Mouse (Mus musculus): ENCODE results near the gene Hoxa9. TPM values are rescaled to one million over a fixed set of nuclear protein-coding genes. Genes with fewer than 3 reads are reported as not detected.

Gene Hoxa9
- total RNA-seq, 2 experiments from 2014 or later = not detected

DNA sequence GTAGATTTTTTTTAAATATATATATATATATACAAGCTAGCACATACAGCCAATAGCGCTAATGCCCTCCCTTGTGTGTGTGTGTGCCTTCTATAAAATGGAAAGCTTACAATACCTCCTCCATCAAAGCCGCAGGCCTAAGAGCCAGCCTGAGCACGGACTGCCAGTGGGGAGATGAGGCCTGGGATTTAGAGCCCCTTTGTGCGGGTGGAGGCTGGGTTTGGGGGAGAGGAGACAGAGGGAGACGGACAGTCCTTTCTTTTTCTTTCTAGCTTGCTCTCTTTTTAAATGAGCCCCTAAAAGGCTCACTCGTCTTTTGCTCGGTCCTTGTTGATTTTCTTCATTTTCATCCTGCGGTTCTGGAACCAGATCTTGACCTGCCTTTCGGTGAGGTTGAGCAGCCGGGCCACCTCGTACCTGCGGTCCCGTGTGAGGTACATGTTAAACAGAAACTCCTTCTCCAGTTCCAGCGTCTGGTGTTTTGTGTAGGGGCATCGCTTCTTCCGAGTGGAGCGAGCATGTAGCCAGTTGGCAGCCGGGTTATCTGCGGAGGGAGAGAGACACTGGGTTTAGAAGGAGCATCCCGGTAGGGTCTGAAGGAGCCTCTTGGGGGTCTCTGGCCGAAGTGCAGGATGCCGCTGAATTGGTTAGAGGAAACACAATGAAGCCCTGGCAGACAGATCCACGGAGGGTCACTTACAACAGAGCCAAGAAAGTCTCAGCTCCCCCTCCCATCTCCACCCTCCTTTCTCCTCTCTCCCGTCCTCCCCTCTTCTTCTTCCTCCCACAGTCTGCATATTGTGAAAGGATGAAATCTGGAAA, 6.7 kb downstream of the Hoxa9 start:
- no peak for DNase-seq (ENCODE audit: extremely low spot score in 1 of 2, low spot score in 2 of 2)
- intact Hi-C loops (cut with DNase I) = loop anchor here (5.0 to 10.0 kb wide), 2 partner anchors 352 to 1409 kb away; no protein-coding TSS in a partner anchor

- intact Hi-C loops (cut with DNase I) = loop anchor here (5.0 to 10.0 kb wide), 2 partner anchors 350 to 1408 kb away; no protein-coding TSS in a partner anchor
- no peak for DNase-seq (ENCODE audit: extremely low spot score in 1 of 2, low spot score in 2 of 2)
Measured at GRCm38 (mm10) chr6:52222729-52223128, 8.2 kb downstream of the Hoxa9 start.

DNA sequence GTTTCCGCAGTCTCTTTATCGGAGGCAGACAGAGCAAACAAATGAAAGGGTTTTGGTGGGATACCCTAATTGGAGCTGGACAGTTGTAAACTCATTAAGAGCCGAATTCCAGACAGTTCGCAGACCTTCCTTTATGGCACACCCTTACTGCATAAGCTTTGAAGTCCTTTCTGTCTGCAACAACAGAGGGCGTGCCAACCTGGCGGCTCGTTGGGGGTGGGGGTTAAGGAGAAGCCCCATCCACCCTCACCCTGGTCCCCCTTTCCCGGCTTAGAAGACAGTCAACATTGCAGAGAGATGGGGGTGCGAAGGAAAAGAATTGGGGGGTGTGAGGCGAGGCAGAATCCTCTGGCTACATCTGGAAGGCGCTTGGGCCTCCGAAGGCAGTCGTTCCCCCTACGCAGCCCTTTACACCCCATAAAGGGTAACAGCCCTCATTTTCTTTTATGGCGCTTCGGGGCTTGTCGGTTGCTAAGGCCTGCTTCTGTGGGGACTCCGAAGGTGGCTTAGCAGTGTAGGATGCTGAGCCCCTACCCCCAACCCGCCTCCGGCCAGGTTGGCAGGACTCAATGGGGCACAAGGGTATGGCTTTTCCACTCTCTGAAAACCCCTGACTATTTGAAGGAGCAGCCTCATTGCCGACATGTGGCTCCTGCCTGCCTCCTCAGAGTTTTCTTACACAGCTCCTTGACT, 8.8 kb downstream of the Hoxa9 start:
- intact Hi-C loops (cut with DNase I) = loop anchor here (2.0 to 10.0 kb wide), 3 partner anchors 350 to 1407 kb away; no protein-coding TSS in a partner anchor
- DNase-seq (ENCODE audit: extremely low spot score in 1 of 2, low spot score in 2 of 2) = no peak

- intact Hi-C loops (cut with DNase I) = loop anchor here (2.0 to 10.0 kb wide), 3 partner anchors 349 to 1407 kb away; no protein-coding TSS in a partner anchor
- peak; percentile 65 to 80 for DNase-seq (ENCODE audit: extremely low spot score in 1 of 2, low spot score in 2 of 2)
Measured at GRCm38 (mm10) chr6:52221337-52221992, 9.4 kb downstream of the Hoxa9 start, which contains the start of gene Hoxa7. TSS of gene Hoxa7 (minus strand) at chr6:52221854.

GRCm38 (mm10) chr6:52220865-52221310, 10.0 kb downstream of the Hoxa9 start:
- intact Hi-C loops (cut with DNase I) = loop anchor here (2.0 to 10.0 kb wide), 3 partner anchors 349 to 1406 kb away; no protein-coding TSS in a partner anchor
- no peak for DNase-seq (ENCODE audit: extremely low spot score in 1 of 2, low spot score in 2 of 2)

DNA sequence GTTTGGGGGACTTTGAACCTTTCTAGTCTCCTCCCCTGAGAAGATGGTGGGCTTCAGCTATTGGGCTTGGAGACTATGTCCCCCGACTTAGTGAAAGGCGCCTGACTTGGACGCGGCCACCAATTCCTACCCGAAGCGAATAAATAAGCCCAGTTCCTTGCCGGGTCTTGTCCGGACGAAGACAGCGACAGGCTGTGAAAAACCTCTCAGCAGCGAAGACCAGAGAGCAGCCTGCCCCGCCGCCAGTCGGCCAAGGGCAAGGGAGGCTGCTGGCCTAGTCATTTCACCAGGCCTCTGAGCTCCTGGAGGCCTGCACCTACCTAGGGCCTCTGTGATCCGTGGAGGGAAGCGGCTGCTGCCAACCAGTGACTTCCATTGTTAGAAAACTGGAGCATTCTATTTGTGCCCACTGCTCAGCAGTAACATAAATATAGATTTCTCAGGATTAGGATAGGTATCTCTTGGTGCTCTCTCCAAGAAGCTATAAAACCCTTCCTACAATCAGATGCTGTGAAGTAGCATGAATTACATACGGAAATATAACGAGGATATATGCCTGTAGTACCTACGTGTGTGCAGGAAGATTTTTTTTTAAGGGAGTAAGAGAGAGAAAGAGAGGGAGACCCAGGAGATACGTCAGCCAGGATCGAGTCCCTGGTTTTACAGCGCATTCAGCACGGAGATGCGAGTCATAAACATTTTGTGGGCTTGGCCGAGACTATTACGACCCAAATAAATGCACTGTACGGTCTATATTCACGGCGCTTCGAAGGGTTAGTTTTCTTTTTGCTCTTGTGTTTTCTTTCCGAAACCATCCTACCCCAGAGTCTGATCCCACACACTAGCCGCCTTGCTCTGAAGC, 10.7 kb downstream of the Hoxa9 start:
- intact Hi-C loops (cut with DNase I) = loop anchor here (2.0 to 10.0 kb wide), 3 partner anchors 348 to 1405 kb away; no protein-coding TSS in a partner anchor
- DNase-seq (ENCODE audit: extremely low spot score in 1 of 2, low spot score in 2 of 2) = no peak

DNA sequence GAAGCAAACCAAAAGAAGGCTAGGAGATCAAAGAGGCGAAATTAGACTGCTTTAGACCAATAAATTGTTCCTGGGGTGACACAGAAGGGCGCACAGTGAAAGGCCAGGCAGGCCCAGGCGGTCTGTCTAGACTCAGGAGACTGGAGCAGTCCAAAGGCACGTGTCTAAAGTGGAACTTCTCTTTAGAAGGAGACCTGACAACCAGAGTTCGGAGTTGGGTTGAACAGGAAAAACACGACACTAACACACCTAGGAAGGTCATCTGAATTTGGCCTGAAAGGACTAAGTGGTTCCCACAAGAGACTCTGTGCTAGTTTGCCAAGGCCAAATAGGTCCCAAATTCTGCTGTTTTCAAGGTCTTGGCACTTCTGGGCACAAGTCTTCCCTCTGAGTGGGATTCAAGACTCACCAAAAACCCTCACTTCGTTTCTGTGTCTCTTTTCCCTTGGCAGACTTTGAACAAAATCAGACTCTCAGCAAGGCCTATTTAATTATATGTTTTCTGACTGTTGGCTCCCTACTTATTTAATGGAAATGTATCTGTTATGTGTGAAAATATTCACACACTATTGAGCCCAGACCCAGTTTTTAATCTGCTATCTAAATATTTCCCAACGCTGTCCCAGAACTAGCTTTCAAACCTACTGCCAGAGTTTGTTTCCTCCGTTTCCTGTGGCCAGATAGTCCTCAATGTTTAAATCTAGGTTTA, 11.5 kb downstream of the Hoxa9 start:
- intact Hi-C loops (cut with DNase I) = loop anchor here (5.0 kb wide), 1 partner anchor 1037 kb away; no protein-coding TSS in a partner anchor

GRCm38 (mm10) chr6:52218643-52219215, 12.2 kb downstream of the Hoxa9 start:
- intact Hi-C loops (cut with DNase I) = loop anchor here (5.0 kb wide), 1 partner anchor 1036 kb away; no protein-coding TSS in a partner anchor
- no peak for DNase-seq (ENCODE audit: extremely low spot score in 1 of 2, low spot score in 2 of 2)

More for the DNA sequence above, 11.5 kb downstream of the Hoxa9 start:
- DNase-seq (ENCODE audit: extremely low spot score in 1 of 2, low spot score in 2 of 2) = no peak

- intact Hi-C loops (cut with DNase I) = loop anchor here (5.0 kb wide), 1 partner anchor 1036 kb away; no protein-coding TSS in a partner anchor
- no peak for DNase-seq (ENCODE audit: extremely low spot score in 1 of 2, low spot score in 2 of 2)
Measured at GRCm38 (mm10) chr6:52217895-52218642, 12.8 kb downstream of the Hoxa9 start.

- DNase-seq (ENCODE audit: extremely low spot score in 1 of 2, low spot score in 2 of 2) = no peak
- intact Hi-C loops (cut with DNase I) = loop anchor here (5.0 kb wide), 1 partner anchor 1035 kb away; no protein-coding TSS in a partner anchor
Measured at GRCm38 (mm10) chr6:52217459-52217768, 13.5 kb downstream of the Hoxa9 start.

DNA sequence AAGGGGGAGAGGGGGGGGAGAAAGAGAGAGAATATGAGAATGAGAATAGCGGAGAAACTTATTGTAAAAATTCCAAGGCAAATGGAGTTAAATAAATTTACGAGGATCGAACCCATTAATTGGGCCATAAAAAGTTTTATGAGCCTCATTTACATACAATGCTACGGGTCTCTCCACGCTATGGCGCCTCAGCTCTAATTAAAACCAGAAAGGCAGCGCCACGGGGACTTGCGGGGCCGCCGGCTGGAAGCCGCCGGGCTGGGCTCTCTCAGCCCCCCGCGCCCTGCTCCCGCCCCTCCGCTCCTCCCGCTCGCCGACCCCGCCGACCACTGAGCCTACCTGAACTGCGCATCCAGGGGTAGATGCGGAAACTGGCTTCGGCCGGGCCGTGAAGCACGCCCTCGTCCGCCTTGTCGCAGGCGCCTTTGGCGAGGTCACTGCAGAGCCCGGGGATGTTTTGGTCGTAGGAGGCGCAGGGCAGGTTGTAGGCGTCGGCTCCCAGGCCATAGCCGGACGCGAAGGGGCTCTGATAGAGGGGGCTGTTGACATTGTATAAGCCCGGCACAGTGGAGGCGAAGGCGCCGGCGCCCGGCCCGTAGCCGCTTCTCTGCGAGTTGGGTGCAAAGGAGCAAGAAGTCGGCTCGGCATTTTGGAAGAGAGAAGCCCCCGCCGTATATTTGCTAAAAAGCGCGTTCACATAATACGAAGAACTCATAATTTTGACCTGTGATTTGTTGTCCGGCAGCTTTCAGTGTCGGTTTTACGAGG, 14.0 kb downstream of the Hoxa9 start:
- DNase-seq (ENCODE audit: extremely low spot score in 1 of 2, low spot score in 2 of 2) = no peak
- intact Hi-C loops (cut with DNase I) = loop anchor here (5.0 kb wide), 1 partner anchor 1035 kb away; no protein-coding TSS in a partner anchor

GRCm38 (mm10) chr6:52215771-52216535, 14.9 kb downstream of the Hoxa9 start:
- intact Hi-C loops (cut with DNase I) = loop anchor here (5.0 kb wide), 1 partner anchor 1034 kb away; no protein-coding TSS in a partner anchor
- no peak for DNase-seq (ENCODE audit: extremely low spot score in 1 of 2, low spot score in 2 of 2)

- DNase-seq (ENCODE audit: extremely low spot score in 1 of 2, low spot score in 2 of 2) = no peak
- intact Hi-C loops (cut with DNase I) = loop anchor here (5.0 kb wide), 1 partner anchor 1033 kb away; no protein-coding TSS in a partner anchor
Measured at GRCm38 (mm10) chr6:52215070-52215469, 15.8 kb downstream of the Hoxa9 start.

DNA sequence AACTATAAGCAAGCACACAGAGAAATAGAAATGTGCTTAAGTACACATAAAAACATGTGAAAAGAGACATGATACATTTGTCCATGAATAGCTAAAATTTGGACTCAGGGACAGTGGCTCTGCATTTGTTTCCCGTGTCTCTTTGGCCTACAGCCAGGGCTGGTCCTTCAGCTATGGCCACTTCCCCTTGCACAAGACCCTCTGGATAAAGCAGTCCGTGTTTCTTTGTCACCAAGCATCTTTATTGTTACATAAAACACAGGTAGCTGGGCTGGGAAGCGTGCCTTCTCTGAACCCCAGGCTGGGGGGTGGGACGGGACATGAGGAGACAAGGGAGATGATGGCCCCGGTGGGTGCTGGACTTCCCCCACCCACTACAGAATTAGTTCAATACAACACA, 16.6 kb downstream of the Hoxa9 start:
- intact Hi-C loops (cut with DNase I) = no loop called here
- no peak for DNase-seq (ENCODE audit: extremely low spot score in 1 of 2, low spot score in 2 of 2)

All from left cerebral cortex, postnatal 10 days (tissue).